Mouse (Mus musculus): ENCODE measurements around the gene Knl1.
"Not testable (repeated sequence)": the region's sequence is repeated elsewhere in the genome, so short reads cannot be mapped to it uniquely, and the experiment has no call there.

The Knl1 gene

GRCm38 (mm10) chr2:119046649-119047611 lies at the start of gene Knl1:
TSS of gene Knl1 (plus strand) at chr2:119047119.
- DNase-seq = peak; percentile 98

- DNase-seq = no peak
Observed at GRCm38 (mm10) chr2:118998115-118998866, 48.6 kb upstream of the Knl1 start.

GRCm38 (mm10) chr2:118999025-118999639 lies 47.8 kb upstream of the Knl1 start:
- DNase-seq = no peak

GRCm38 (mm10) chr2:119006886-119007285 lies 40.0 kb upstream of the Knl1 start:
- no peak for DNase-seq

GRCm38 (mm10) chr2:119009376-119009775 lies 37.5 kb upstream of the Knl1 start:
- no peak for DNase-seq

GRCm38 (mm10) chr2:119014989-119015388 lies 31.9 kb upstream of the Knl1 start:
- peak; percentile 30 to 31 for DNase-seq

- DNase-seq = peak; percentile 65 to 66
Observed at GRCm38 (mm10) chr2:119015604-119016180, 31.2 kb upstream of the Knl1 start.

GRCm38 (mm10) chr2:119016312-119016711 lies 30.6 kb upstream of the Knl1 start:
- not testable (repeated sequence) for DNase-seq

GRCm38 (mm10) chr2:119017647-119018046 lies 29.3 kb upstream of the Knl1 start:
- peak in 1 of 2 experiments; percentile 12 for DNase-seq

- DNase-seq = no peak
Observed at GRCm38 (mm10) chr2:119018391-119019122, 28.4 kb upstream of the Knl1 start.

- no peak for DNase-seq
Observed at GRCm38 (mm10) chr2:119019131-119019530, 27.8 kb upstream of the Knl1 start.

GRCm38 (mm10) chr2:119019538-119019937 lies 27.4 kb upstream of the Knl1 start:
- DNase-seq = no peak

GRCm38 (mm10) chr2:119023154-119023660 lies 23.7 kb upstream of the Knl1 start:
- DNase-seq = no peak

GRCm38 (mm10) chr2:119024536-119025238 lies 22.2 kb upstream of the Knl1 start:
- DNase-seq = no peak

- no peak for DNase-seq
Observed at GRCm38 (mm10) chr2:119025239-119025616, 21.7 kb upstream of the Knl1 start.

- DNase-seq = no peak
Observed at GRCm38 (mm10) chr2:119026951-119027350, 20.0 kb upstream of the Knl1 start.

GRCm38 (mm10) chr2:119028941-119029551 lies 17.9 kb upstream of the Knl1 start, which contains the start of gene Ccdc32:
TSS of gene Ccdc32 (minus strand) at chr2:119029393.
- DNase-seq = peak; percentile 94 to 97

- DNase-seq = no peak
Observed at GRCm38 (mm10) chr2:119032191-119032590, 14.7 kb upstream of the Knl1 start.

- peak; percentile 92 for DNase-seq
Observed at GRCm38 (mm10) chr2:119034656-119035396, 12.1 kb upstream of the Knl1 start, which contains the start of gene Rpusd2. TSS of gene Rpusd2 (plus strand) at chr2:119034790.

GRCm38 (mm10) chr2:119035397-119035745 lies 11.5 kb upstream of the Knl1 start:
- DNase-seq = no peak
